Mouse (Mus musculus) lung, embryonic 16.5 days (tissue): ENCODE measurements around the gene Mgat3. TPM values are rescaled to one million over a fixed set of nuclear protein-coding genes. Genes with fewer than 3 reads are reported as not detected.

Source experiments
- ATAC-seq: fragments of 200-750 bp; cut with Nextera tagmentation; 2 replicates; pipeline ENCODE4 v1.8.0; 2017; ENCODE audit warnings: low read depth, mild to moderate bottlenecking, moderate library complexity
- H3K27ac ChIP-seq: fragments of 300-500 bp; sonication (generic); 2 replicates; pipeline ENCODE4 v1.5.1; 2014; ENCODE audit warnings: mild to moderate bottlenecking, control low read depth, low read length
- H3K27me3 ChIP-seq: fragments of 300-500 bp; sonication (generic); 2 replicates; pipeline ENCODE4 v1.6.1; 2014; ENCODE audit warnings: low read depth, low read length, mixed read lengths; ENCODE audit not compliant: control insufficient read depth, insufficient read depth
- H3K36me3 ChIP-seq: fragments of 300-500 bp; sonication (generic); 2 replicates; pipeline ENCODE4 v1.6.1; 2014; ENCODE audit warnings: low read length; ENCODE audit not compliant: control insufficient read depth, insufficient read depth
- H3K4me1 ChIP-seq: fragments of 300-500 bp; sonication (generic); replicated peaks from 2 replicates; pipeline ENCODE4 v1.6.1; 2014; ENCODE audit warnings: low read length, mixed read lengths; ENCODE audit not compliant: control insufficient read depth, insufficient read depth
- H3K4me2 ChIP-seq: fragments of 300-500 bp; sonication (generic); 2 replicates; pipeline ENCODE4 v1.6.1; 2014; ENCODE audit warnings: low read depth, low read length, control low read depth
- H3K4me3 ChIP-seq: fragments of 300-500 bp; sonication (generic); 2 replicates; pipeline ENCODE4 v1.5.1; 2014; ENCODE audit warnings: mild to moderate bottlenecking, low read length, control low read depth
- H3K9ac ChIP-seq: fragments of 300-500 bp; sonication (generic); 2 replicates; pipeline ENCODE4 v1.6.1; 2014; ENCODE audit warnings: low read length, control low read depth
- H3K9me3 ChIP-seq: fragments of 300-500 bp; sonication (generic); 2 replicates; pipeline ENCODE4 v1.6.1; 2016; ENCODE audit warnings: low read length; ENCODE audit not compliant: control insufficient read depth
- WGBS: fragments of 180-500 bp; shearing (Covaris S2); extraction: QIAGEN DNeasy Blood & Tissue Kit; methylation state at CpG from one replicate; pipeline ENCODE4 v1.1.7; 2014; 5-methylcytosine and 5-hydroxymethylcytosine counted together
- polyA plus RNA-seq: library from polyadenylated mRNA; unstranded; fragments of >200 nt; fragmentation: Nextera tagmentation; extraction: Ambion mirVana; gene quantifications from 2 replicates; pipeline ENCODE4 v1.2.1, GENCODE M21; 2015

Gene Mgat3
- polyA plus RNA-seq, 1 experiment from 2014 or later: 4.3 TPM

DNA sequence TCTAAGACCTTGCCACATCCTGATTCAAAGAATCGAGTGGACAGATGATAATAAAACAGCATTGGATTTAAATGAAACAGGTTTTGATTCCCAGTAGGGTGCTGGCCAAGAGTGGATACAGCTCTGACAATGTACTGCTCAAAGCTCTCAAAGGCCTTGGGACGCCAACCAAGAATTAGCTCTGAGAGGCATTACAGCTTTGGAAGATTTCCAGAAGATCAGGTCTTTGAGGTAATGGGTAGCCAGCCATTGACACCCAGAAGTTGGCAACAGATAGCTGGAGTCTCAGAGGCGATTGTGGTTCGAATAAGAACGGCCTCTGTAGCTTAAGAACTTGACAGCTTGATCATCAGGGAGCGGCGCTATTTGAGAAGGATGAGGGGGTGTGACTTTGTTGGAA, 8.0 kb downstream of the Mgat3 start:
- ATAC-seq: no peak
- no peak overlapping the region for H3K27ac ChIP-seq
- WGBS: 86% methylated on average over 7 of the region's 7 CpGs
- H3K4me1 ChIP-seq: no peaks in the 10 kb centered on the region
- H3K36me3 ChIP-seq: peaks cover 3% of the 10 kb centered on the region; the same call in 1 of the 2 replicates
- H3K27me3 ChIP-seq: no peaks in the 10 kb centered on the region
- H3K4me2 ChIP-seq: no peak overlapping the region
- no peak overlapping the region for H3K9ac ChIP-seq
- no peaks in the 10 kb centered on the region for H3K9me3 ChIP-seq
- H3K4me3 ChIP-seq: no peak overlapping the region

DNA sequence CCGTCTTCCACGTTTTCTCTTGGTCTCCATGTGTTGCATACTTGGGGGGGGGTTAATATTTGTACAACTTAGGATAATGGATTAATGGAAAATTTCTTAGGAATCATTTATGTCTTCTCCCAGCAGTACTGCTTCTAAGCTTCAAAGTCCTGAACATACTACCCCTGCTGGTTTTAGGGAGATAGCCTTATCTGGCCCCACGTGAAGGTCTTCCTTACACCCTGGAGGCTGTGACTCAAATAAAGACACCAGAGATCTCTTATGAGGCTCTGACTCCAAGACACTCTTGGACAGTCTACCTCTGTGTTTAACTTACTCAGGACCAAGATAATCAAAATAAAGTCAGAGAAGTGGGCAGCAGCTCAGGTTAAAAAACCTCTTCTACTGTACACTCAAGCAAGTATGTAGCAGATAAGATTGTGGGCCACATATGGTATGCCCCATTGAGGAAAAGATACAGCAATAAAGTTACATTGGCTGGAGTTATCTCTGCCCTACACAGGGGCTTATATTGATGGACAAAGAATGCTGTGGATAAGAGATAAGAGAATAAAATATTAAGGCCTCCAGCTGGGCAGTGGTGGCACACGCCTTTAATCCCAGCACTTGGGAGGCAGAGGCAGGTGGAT, 8.7 kb downstream of the Mgat3 start:
- Histone ChIP-seq H3K27me3 (no peaks in the 10 kb centered on the region), H3K36me3 (peaks cover 3% of the 10 kb centered on the region; the same call in 1 of the 2 replicates), H3K4me2 (no peak overlapping the region), H3K9me3 (no peaks in the 10 kb centered on the region), H3K9ac (no peak overlapping the region), H3K27ac (no peak overlapping the region), H3K4me3 (no peak overlapping the region), H3K4me1 (no peaks in the 10 kb centered on the region)
- 85% methylated on average over 4 of the region's 4 CpGs for WGBS
- ATAC-seq: no peak

DNA sequence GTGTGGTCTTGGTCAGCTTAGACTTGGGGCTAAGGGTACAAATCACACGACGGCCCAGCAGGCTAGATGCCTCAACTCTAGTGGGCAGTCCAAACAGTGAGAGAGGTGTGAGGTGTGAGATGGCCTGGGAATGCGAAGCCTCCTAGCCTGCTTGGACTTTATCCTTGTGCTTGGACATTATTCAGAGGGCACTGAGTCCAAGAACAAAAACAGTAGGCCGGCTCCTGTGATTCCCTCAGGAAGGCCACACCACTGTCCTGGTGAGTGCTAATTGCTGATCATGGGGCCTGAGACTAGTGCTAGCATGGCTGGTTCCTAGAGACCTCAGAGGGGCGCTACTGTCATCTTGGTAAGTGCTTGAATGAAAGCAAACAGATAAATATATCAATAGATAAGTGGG, 15.4 kb downstream of the Mgat3 start:
- WGBS: 58% methylated on average over 5 of the region's 5 CpGs
- no peaks in the 10 kb centered on the region for H3K4me1 ChIP-seq
- H3K4me3 ChIP-seq: no peak overlapping the region
- H3K9ac ChIP-seq: no peak overlapping the region
- no peak overlapping the region for H3K4me2 ChIP-seq
- ATAC-seq: no peak
- H3K27me3 ChIP-seq: no peaks in the 10 kb centered on the region
- H3K36me3 ChIP-seq: no peaks in the 10 kb centered on the region
- no peaks in the 10 kb centered on the region for H3K9me3 ChIP-seq
- no peak overlapping the region for H3K27ac ChIP-seq

DNA sequence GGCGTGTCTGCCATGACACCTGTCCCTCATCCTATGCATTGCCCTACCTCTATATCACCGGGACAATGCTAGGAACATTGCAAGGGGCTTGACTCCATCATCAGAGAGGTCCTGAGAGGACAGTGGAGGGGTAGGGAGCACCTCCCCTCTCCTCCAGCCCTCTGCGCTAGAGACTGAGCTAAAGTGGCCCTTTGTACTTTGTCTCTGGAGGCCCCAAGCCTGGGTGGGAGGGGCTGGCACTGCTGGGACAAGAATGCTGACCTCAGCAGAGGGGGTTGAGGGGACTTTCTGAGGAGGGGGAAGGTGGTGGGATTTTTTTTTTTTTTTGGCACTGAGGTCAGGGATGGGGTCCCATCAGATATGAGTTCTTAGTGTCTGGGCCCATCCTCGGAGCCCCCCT, 16.6 kb downstream of the Mgat3 start:
- WGBS: 55% methylated on average over 4 of the region's 4 CpGs
- H3K27ac ChIP-seq: no peak overlapping the region
- H3K36me3 ChIP-seq: no peaks in the 10 kb centered on the region
- H3K4me1 ChIP-seq: no peaks in the 10 kb centered on the region
- H3K9me3 ChIP-seq: no peaks in the 10 kb centered on the region
- no peak for ATAC-seq
- H3K4me2 ChIP-seq: no peak overlapping the region
- H3K9ac ChIP-seq: no peak overlapping the region
- no peaks in the 10 kb centered on the region for H3K27me3 ChIP-seq
- no peak overlapping the region for H3K4me3 ChIP-seq

DNA sequence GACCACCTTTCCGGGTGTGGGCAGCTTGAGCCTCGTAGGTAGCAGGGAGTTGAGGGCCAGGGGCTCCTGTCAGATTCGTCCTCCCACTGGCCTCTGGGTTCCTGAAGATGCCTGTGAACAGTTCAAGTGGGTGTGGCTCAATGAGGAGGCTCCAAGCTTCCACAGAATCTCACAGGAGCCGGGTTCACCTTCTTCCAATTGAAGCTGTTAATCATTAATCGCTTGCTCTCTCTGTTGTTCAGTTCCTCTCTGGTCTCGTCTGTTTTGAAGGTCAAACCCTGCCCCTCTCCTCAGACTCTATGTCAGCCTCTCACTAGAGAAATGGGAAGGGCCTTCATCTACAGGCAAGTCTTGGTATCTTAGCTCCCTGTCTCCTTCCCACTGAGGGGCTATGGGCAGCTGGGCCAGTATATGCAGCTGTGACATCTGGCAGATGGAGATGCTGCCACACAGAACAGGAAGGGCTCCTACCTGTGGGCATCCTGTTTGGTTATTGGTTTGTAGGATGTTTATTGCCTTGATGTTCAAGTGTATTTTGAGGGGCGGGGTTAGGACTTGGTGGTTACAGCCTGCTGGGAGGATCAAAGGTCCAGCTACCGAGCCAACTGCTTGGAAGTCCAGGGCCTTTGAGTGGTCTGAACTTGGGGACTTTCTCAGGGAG, 18.2 kb downstream of the Mgat3 start:
- Histone ChIP-seq H3K36me3 (no peaks in the 10 kb centered on the region), H3K27me3 (no peaks in the 10 kb centered on the region), H3K4me3 (no peak overlapping the region), H3K9me3 (no peaks in the 10 kb centered on the region), H3K27ac (no peak overlapping the region), H3K4me2 (no peak overlapping the region), H3K9ac (no peak overlapping the region), H3K4me1 (no peaks in the 10 kb centered on the region)
- 58% methylated on average over 8 of the region's 8 CpGs for WGBS
- no peak for ATAC-seq

DNA sequence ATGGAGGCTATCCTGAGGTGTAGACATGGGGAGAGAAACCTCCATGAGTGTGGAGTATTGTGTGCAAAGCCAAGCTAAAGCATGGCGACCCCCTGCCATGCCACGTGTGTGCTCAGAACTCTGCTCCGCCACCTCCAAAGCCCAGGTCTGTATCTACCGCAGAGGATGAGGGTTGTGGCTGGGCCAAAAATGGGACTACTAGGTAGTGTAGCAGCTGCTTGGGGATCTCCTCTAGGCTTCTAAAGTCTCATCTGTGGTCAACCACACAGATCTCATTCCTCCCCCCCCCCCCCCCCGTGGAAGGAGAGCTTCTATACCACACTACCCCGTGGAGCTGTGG, 18.7 kb downstream of the Mgat3 start:
- ATAC-seq: no peak
- H3K9ac ChIP-seq: no peak overlapping the region
- H3K27ac ChIP-seq: no peak overlapping the region
- H3K36me3 ChIP-seq: no peaks in the 10 kb centered on the region
- H3K4me1 ChIP-seq: no peaks in the 10 kb centered on the region
- WGBS: 87% methylated on average over 5 of the region's 6 CpGs
- H3K4me2 ChIP-seq: no peak overlapping the region
- no peaks in the 10 kb centered on the region for H3K27me3 ChIP-seq
- no peaks in the 10 kb centered on the region for H3K9me3 ChIP-seq
- H3K4me3 ChIP-seq: no peak overlapping the region

DNA sequence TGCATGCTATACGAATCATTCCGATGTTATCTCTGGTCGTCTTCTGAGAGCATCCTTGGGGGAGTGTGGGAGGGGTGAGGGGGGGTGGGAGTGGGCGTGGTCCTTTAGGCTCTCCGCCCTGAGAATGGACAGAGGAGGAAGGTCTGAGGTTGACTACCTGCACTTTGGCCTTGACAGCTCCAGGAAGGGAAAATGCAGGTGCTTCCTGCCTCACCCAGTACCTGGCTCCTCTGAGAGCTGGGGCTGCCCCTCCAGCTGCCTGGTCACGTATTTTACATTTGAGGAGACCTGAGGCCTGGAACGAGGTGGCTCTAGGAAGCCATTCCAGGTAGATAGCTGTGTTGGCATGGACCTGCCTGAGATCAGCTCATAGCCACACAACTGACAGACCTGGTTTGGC, 19.3 kb downstream of the Mgat3 start:
- no peak overlapping the region for H3K9ac ChIP-seq
- H3K4me3 ChIP-seq: no peak overlapping the region
- no peak overlapping the region for H3K4me2 ChIP-seq
- H3K4me1 ChIP-seq: no peaks in the 10 kb centered on the region
- H3K27me3 ChIP-seq: no peaks in the 10 kb centered on the region
- no peak overlapping the region for H3K27ac ChIP-seq
- no peak for ATAC-seq
- WGBS: 59% methylated on average over 7 of the region's 7 CpGs
- no peaks in the 10 kb centered on the region for H3K9me3 ChIP-seq
- no peaks in the 10 kb centered on the region for H3K36me3 ChIP-seq

DNA sequence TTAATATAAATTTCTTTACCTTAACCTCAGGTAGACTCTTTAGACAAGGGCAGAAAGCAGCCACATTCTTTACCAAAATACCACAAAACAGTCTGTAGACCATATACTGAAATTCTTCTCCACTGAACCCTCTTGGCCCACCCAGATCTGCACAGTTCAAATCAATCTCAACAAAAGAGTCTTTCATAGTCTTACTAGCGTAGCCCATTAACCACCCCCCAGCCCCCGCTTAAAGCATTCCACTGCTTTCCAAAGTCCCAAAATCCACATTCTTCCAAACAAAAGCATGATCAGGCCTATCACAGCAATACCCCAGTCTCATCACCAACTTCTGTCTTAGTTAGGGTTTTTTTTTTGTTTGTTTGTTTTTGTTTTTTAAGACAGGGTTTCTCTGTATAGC, 26.0 kb downstream of the Mgat3 start:
- H3K4me2 ChIP-seq: no peak overlapping the region
- no peaks in the 10 kb centered on the region for H3K27me3 ChIP-seq
- H3K9ac ChIP-seq: no peak overlapping the region
- no peak overlapping the region for H3K27ac ChIP-seq
- no peaks in the 10 kb centered on the region for H3K9me3 ChIP-seq
- H3K36me3 ChIP-seq: no peaks in the 10 kb centered on the region
- H3K4me1 ChIP-seq: no peaks in the 10 kb centered on the region
- WGBS: 70% methylated on average over 2 of the region's 2 CpGs
- no peak for ATAC-seq
- no peak overlapping the region for H3K4me3 ChIP-seq

DNA sequence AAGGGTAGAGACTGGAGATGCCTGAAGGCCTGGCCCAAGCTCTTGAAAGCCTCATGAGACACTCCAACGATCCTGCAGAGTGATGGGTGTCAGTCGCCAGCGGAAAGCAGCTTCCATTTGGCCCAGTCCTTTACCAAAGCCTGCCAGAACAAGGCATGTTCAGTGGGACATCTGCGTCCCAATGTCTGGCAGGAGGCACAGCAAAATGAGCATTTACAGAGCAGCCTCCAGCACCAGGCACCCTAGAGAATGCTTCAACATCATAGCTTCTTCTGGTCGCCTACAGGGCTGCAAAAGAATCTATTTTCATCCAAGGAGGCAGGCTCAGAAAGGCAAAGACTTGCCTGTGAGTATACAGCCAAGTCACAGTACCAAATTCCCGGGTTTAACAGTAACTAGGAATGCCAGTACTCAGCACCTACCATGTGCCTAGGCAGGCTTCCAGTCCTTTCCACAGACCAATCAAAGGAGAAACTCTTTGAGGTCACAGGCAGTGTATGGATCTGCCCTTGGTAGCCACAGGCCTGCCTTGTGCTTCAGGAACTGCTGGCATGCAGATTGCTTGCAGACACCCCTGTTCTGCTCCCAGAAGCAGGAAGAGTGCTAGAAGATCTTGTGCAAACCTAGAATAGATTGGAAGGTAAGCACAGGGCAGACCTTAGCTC, 28.7 kb downstream of the Mgat3 start:
- Histone ChIP-seq H3K4me3 (no peak overlapping the region), H3K4me1 (no peaks in the 10 kb centered on the region), H3K27ac (no peak overlapping the region), H3K9ac (no peak overlapping the region), H3K9me3 (no peaks in the 10 kb centered on the region), H3K36me3 (no peaks in the 10 kb centered on the region), H3K27me3 (no peaks in the 10 kb centered on the region), H3K4me2 (no peak overlapping the region)
- ATAC-seq: no peak
- WGBS: 83% methylated on average over 6 of the region's 6 CpGs
